Mouse (Mus musculus) adrenal gland, postnatal 14 days (tissue): ENCODE measurements at regions not wholly inside any gene's neighbourhood (a gene's known extent, or its start where the extent isn't known, plus 50 kb on each side); places are given as distances from the start of the nearest gene placed in this dataset.
"Not testable (repeated sequence)": the region's sequence is repeated elsewhere in the genome, so short reads cannot be mapped to it uniquely, and the experiment has no call there.

Experiments used
- DNase-seq: peaks from one replicate; pipeline ENCODE4 v3.0.0; 2021; ENCODE audit warnings: mixed read lengths

DNA sequence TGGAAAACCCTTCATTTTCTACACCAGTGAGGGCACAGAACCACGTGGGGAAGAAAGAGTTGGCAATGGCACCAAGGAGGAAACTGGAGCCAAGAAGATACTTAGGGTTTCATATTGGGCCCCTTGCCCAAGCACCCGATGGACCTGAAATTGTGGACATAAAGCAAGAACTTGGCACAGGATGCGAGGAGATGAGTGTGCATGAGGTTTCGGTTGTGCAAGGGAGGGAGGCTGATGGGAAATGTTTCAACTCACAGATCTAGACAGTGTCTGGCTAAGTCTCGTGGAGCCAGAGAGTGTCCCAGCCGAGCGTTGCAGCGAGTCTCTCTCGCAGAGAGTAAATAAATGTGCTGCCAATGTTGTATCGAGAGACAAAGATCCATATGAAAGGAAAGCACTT lies 323.4 kb upstream of the Maf start:
- DNase-seq, result no peak

DNA sequence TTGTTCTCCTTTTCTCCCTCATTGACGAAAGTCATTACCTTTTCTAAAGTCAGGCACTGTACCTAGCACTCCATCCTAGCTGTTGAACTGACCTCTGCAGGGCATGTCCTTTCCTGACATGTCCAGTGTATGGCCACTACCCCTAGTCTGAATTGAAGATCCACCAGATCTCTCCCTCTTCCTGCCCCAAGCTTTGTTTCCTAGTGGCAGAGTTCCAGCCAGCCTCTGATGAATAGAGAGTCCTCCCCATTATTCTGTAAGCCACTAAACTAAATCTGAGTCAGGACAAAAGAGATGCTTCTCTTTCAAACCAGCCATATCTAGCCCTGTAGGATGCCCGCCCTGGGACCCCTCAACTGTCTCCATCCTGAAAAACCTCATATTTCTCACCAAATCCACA lies 317.7 kb upstream of the Maf start:
- no peak for DNase-seq

DNA sequence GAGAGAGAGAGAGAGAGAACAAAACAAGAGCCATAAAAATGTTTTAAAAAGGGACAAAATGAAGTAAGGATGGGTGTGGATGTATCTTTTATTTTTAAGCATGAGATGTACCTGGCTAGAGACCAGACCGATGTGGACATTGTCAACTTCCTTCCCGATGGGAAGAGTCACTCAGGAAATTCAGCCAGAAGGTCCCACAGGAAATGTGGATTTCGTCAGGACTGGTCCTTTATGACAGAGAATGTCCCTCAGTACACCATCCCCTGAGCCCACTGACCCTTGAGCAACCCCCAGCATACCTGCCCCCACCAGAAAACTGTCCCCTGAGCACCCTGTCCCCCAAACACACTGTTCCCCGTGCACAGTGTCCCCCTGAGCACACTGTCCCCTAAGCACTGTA lies 317.2 kb upstream of the Maf start:
- peak; percentile 7 for DNase-seq

DNA sequence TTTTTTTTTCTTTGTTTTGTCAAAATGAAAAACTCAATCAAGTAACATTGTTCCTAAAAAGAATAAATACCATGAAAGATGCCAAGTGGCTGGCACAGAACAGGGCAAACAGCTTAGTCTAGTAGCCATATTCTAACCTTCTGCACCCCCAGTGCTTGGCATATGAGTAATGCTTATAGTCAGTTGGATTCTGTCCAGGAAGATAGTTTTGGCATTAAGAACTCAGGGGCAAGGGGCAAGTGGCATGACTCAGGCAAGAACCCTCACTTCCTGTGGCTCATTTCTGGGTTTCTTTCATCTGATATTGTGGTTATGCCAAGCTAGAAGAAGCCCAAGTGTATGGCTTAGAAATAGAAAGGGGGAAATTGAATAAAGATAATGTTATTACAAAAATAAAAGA lies 314.1 kb upstream of the Maf start:
- DNase-seq, result peak; percentile 29

DNA sequence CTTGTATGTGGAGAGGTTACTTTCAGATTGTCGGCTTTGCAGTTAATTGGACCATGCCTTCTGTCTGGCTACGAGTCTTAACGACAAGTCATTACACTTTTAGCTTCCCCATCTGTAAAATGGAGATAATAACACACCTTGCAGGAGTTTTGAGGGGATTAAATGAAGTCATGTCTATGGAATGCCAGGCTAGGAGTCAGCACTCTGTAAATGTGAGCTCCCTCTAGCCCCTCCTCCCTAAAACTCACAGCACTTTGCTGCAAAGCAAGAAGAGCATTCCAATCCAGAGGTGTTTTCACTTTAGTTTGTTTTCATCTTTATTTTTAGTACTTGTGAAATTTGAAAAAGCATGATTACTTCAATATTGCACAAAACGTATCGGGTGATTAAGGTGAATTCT lies 287.7 kb upstream of the Maf start:
- DNase-seq, result no peak

DNA sequence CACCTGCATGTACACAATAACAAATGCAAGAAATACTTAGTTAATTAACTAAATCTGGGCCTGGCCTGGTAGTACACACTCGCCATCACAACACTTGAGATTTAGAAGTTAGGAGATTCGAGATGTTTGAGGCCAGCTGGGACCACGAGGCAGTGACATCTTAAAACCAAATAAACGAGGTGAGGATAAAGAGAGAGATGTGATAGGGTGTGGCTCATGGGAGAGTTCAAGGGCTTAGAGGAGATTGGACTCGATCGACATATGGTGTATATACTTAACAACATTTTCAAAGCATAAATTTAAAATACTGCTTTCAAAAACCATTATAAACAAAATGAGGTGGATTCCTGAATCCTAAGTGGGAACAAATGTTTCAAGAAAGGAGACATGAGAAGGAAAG lies 284.4 kb upstream of the Maf start:
- DNase-seq, result no peak

DNA sequence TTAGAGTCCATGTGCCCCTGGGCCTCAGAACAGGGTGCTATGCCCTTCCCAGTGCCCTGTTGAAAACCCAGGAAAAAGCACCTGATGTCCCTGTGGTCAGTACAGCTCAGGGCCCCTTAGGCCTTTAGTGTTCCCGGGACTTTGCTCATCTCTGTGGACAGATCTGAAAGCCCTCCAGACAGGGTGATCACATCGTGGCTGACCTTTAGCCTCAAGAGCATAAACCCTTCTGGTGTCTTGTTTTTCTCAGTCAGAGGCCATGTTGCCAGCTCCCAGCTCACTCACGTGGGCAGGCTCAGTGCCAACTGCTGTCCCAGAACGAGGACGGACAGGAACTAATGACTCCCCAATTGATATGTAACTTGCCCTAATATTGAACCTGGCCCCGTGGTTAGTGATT lies 275.8 kb upstream of the Maf start:
- DNase-seq, result peak; percentile 60

DNA sequence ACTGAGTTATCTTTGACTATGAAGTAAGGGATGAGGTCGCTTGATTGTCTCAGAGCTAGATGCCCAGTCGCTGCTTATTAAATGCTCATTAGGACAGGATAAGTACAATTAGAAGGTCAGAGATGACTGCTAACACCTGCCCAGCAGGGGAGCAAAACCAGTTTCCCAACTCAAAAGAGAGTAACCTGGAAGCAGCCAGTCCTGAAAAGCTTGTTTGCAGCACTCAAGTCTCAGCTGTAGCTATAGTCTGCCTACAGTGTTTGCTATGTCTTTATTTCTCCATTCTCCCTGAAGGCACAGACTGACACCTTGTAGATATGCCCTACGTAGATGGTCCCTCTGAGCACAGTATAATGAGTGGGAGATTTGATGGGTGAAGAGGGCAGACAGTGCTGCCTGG lies 274.7 kb upstream of the Maf start:
- DNase-seq, result no peak

DNA sequence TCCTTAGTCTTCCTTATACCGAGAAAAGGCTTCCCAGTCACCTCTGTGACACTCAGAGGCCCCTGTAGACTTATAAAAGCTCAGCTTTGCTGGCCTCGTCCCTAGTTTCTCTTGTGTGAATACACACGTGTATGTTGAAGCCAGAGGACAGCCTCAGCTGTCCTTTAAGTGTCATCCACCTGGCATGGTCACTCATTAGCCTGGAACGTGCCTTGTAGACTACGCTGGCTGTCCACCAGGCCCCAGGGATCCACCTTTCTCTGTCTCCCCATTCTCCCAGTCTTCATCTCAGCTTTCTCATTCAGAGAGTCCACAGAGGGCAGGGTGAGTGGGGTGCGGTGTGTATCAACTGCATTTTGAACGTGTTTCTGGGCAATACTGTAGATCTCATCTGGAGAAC lies 273.8 kb upstream of the Maf start:
- DNase-seq, result no peak

DNA sequence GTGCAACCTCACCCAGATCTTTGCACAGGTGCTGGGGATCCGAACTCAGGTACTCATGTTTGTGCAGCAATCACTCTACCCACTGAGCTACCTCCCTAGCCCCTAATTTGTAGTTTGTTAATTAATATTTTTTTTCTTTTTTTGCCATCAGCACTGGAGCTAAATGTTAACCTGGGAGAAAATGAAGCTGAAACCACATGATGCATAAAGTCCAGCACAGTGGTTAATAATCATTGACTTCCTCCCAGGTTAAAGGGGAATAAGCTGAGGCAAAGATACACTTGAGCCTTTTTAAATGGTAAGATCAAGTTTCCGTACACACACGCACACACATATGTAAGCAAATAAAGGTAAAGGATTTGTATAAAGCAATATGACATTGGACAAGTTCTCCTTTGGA lies 273.0 kb upstream of the Maf start:
- no peak for DNase-seq

DNA sequence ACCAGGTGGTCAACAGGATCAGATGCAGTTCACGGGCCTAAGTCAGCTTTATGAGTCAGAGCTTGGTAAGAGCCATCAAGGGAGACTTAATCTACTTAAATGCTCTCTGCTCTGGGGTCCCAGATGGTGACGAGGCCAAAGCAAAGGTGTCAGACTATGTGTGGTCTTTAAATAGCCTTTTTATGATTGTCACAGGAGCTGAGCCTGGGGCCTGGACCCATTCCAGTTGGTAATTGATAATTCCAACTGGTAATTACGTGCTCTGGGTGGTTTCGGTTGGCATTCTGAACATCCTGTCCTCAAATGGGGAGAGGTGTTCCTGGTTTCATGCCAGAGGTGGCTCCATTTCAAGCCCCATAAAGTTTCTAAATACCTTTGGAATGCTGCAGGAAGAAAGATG lies 269.6 kb upstream of the Maf start:
- no peak for DNase-seq

DNA sequence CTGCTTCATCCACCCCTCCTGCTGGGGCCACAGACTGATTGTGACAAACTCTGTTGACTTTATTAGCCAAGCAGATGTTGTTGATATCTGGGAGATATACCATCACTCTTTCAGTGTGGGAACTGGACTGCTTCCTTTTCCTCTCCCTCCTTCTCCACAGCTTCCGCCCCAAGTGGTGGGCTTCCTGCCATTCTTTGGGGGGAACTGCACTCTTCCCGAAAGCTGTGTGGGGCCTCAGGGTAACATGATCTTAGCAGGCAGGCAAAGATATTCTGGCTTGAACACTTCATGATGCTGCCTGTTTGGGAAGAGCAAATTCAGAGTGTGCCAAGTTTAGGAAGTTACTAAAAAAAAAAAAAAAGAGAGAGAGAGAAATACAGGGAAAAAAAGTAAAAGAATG lies 267.1 kb upstream of the Maf start:
- DNase-seq, result no peak

DNA sequence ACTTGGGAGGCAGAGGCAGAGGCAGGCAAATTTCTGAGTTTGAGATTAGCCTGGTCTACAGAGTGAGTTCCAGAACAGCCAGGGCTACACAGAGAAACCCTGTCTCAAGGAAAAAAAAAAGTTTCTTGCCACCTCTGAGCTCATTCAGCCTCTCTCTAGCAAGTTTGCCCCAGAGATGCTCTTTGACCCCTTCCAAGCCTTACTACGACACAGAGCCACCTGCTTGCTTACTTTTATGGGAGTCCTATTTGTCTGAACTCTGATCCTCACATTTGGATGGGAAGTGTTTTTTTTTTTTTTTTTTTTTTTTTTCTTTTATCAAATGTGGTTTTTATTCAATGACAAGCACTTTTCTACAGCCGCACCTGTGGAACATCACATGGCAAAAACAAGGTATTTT lies 263.8 kb upstream of the Maf start:
- DNase-seq, result not testable (repeated sequence)

DNA sequence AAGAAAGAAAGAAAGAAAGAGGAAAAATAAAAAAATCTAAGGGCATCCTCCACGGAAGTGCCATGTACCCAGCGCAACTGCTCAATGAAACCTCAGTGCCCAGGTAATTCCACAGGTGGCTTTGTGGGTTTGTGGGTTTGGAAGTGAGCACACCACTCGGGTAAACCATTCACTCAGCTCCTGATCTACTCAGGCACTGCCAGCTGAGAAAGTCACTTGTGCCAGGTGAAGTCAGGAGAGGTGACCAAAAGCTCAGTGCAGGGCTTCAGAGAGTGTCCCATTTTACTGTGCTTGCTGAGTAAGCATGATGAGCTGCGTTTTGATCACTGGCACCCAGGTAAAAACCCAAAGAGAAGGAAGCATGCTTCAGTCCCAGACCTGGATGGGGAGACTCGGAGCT lies 260.5 kb upstream of the Maf start:
- DNase-seq, result no peak

DNA sequence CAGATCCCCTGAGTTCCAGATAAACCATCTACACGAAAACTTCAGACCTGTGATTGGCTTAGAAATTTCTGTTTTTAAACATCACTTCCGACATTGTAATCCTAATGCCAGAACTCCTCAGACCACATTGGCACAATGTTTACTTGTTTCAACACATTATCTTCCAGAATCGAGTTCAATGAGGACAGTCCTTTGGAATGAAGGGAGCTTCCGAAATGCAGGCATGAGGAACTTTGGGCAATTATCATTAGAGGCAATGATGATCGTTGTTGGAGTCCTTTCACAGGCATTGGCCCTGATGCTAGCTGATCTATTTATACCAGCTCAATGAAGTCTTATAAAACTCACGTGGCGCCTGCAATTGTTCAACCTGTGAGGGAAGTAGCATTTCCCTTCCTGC lies 258.4 kb upstream of the Maf start:
- no peak for DNase-seq

DNA sequence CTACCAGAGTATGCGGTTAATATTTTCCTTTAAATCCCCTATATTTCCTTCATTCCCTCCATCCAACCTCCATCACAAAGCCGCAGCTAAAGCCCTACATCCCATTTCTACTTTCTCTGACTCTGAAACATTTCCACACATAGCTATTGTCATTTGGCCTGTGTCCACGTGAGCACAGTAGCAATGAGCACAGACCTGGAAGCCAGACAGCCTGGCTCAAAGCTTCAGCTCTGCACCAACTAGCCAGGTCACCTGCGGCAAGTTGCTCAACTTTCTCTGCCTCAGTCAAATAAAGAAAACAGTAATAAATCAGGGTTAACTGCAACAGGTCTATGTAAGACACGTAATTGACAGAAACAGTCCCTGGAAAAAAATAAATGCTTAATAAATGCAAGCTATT lies 247.8 kb upstream of the Maf start:
- DNase-seq, result peak; percentile 10

DNA sequence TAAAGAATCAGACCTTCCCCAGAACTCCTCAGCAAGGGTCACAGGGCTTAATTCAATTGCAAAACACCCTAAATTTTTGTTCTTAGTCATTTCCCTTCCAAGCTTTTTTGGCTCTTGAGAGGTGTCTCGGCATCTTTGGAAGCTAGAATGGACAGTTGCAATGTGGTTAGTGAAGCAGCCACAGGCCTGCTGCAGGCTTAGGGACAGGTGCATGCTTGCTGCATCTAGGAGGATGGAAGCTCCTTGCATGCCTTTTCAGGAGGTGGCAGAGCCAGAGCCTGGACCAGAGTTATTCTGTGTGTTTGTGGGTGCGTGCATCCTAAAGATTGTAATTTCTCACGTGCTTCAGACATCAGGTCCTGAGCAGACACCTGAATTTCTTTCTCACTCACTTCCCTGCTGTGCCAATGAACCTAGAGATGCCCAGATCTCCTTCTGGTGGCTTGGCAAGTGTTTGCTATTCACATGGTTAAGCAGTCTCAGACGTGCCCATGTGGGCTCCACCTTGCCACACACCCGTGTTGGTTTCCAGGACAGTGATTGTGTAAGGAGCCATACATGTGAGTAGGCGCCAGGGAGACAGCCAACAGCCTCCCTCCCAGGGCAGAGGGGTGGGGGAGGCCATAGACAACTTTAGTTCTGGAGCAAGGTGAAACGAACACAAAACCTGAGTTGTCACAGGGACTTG lies 246.3 kb upstream of the Maf start:
- peak; percentile 5 for DNase-seq

DNA sequence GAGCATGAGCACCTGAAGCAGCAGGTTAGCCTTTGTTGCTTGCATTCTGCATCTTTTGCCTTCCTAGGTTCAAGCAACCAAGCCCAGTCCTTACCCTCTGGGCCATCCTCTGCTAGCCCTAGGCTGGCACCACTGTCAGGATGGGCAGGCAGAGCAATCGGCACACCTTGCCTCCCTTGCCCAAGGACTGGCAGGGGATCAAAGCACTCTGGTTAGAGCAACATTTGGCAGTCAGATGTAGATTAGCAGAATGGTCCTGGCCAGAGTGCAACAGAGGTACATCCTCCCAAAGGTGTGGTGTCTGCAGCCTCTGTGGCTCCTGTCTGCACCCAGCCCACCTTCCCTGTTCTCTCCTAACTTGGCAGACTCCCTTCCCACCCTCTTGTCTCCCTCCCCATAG lies 244.9 kb upstream of the Maf start:
- DNase-seq, result no peak

DNA sequence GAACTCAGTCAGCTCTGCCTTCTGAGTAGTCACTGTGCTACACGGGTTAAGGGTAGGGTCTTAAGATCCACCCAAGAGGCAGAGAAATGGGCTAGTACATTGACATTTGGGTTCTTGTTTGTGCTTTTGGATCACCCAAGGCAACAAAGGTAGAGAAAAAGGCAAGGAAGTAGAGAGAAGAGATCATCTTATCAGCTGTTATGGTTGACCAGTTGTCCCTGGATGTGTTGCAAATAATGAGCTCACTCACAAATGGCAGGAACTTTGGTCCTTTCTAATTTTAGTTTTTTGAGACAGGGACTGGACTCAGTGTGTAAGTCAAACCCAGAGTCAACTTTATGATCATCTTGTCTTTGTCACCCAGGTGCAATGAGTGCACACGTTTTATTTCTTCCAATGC lies 241.3 kb upstream of the Maf start:
- no peak for DNase-seq

DNA sequence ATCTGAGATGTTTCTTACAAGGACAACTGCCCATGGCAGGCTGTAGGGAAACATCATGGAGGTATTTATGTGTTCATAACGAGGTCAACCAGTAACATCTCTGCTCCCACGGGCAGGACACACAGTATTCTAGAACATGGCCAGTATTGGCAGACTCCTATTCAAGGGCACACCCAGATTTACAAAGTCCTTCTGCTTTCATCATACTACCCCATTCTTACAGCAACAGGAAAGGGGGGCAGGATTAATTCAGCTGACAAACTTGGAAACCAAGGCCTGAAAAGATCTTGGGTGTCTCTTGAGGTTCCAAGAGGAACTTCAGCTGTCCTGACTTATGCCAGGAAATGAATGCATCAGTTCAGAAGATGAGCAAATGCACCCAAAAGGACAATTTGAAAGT lies 240.4 kb upstream of the Maf start:
- DNase-seq, result no peak

DNA sequence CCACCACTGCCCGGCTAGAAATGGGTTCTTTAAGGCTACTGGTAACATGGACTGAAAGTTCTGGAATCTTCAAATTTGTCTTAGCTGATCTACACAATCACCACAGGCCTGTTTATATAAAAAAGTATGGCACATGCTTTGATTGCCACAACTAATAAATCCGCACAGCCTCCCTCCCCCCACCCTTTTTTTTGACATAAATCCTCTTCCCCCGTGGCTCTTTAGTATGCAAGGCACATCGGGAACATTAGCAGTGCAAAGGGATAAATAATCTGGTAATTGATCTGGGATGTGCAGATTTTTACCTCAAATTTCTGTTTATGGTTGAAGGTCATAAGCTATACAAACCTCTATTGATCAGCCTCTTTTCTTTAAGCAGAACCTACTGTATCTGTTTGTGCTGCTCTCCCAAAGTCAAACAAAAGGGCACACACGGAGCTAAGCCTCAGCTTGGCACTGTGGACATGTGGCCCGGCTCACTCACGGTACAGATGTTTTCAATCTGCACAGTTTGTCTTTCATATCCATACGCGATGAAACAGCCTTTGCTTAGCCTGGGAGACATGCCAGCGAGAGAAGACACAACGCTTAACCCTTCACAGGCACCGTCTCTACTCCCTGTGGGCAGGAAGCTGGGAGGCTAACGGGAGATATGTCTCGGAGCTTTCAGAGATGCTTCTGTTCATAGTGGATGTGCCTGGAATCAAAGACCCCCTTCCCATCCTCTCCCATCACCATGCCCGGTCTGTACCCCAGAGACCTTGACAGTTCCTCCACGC lies 235.3 kb upstream of the Maf start:
- DNase-seq, result peak; percentile 13

DNA sequence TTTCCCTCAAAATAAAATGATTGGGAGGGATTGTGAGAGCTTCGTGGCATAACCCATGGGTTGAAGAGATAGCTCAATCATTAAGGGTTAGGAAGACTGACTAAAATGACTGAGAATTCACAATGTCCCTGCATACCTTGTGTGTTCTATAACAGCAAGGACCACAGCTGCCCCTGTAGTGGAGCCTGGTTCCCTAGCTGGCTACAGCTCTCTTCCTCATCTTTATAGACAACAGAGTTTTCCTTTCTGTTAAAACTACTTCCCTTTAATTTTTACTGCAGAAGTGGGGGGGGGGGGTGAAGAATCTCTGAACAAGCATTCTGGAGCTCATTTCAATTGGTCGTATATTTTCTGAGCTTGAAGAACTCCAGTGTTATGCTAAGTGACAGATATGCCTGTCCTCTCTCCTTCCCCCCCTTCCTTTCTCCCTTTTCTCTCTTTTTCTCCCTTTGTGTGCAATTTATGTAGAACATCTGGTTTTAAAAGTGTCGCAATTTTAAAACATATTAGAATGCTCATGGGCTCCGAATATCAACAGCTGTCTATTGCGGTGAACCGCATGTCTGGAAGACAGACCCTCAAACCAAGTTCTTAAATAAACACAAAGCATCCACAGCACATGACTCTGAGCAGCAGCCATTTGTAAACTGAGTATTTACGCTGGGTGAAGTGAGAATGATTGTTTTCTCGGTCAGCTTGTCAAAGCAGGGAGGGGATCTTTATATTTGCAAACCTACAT lies 222.0 kb upstream of the Maf start:
- no peak for DNase-seq

DNA sequence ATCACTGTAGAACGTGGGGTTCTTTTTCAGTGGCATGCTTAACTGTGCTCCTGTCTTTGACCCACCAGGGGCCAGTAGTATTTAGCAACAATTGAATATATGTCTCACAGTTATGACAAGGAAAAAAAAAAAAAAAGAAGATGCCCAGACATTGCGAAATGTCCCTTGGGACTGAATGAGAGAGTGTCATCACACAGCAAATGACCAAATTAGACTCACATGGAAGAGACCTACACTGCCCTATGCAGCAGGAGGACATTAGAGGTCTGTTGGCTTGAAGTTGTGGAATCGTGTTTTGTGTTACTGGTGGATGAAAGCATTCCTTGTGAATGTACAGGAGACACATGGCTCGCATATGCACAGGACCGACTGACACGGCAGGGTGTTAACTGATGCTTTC lies 214.3 kb upstream of the Maf start:
- no peak for DNase-seq

DNA sequence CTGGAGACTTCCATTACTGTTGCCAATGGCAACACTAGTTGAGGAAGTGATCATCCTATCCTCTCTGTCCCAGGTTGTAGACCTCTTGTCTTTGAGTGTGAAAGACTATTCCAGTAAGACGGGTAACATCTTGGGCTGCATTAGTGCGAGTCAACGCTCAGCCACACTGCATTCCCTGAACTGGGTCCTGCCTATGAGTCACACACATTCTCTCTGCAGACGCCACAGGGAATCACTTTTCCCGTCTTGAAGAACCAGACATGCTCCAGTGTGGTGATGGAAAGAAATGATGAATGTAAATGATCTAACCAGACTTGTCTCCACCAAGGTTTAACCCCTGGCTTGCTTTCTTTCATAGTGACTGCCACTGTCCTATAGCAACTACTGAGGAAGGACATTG lies 199.1 kb upstream of the Maf start:
- DNase-seq, result no peak
